Mouse (Mus musculus) retina, adult 2 months (tissue): ENCODE data around the gene Tcam1.

Source experiments
- DNase-seq: peaks from one replicate; pipeline ENCODE4 v3.0.0-alpha.2; 2012; ENCODE audit warnings: low read depth, low spot score

The Tcam1 gene

DNA sequence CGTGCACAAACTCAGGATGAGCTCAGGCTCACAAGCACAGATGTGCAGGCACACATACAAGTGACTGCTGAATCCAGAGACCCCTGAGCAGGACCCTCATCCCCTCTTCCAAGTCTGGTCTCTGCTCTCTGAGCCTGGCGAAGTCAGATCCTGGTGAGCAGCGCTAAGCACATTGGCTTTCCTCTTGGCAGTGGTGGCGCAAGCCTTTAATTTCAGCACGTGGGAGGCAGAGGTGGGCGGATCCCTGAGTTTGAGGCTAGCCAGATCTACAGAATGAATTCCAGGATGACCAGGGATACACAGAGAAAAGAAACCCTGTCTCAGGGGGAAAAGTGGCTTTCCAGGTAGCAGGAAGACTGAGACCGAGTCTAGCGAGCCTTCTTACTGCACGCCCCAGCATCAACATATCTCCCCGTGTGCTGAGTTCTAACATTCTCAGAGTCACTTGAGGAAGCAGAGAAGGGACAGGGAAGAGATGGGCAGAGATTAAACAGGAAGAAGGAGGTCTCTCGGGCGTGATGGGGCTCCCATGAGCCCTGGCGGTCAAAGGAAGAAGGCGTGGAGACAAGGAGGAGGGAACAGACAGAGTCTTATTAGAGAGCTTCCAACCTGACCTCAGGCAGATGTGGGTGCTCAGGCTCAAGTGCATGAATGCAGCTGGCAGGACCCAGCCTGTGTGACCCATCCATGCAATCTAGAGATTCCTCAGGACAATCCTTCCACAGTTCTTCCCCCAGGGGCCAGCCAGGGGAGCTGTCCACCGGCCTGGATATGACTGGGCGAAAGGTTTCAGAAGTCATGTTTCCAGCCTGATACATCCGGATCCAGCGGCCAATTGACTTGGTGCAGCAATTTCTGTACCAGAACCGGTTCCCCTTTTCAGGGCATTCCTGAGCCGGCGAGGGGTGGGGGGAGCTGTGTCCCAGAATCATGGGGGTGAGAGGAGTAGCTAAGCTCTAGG, 42.2 kb downstream of the Tcam1 start:
- DNase-seq: no peak

DNA sequence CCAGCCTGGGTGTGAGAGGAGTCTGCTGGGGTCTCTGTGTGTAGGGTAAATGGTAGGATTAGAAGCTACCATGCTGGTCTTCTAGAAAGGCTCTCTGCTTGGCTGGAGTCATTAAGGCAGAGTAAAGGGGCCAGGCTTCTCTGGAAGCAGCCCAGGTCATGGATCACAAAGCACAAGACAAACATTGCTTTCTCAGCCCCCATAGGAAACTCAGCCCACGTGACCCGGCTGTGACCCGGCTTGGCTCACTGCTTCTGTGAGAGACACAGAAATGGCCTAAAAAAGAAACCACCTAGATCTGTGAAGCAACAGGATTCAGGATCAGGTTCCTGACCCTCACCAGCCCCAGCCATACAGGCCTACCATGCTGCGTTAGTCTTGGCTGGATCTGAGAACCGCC, 48.4 kb downstream of the Tcam1 start:
- no peak for DNase-seq

DNA sequence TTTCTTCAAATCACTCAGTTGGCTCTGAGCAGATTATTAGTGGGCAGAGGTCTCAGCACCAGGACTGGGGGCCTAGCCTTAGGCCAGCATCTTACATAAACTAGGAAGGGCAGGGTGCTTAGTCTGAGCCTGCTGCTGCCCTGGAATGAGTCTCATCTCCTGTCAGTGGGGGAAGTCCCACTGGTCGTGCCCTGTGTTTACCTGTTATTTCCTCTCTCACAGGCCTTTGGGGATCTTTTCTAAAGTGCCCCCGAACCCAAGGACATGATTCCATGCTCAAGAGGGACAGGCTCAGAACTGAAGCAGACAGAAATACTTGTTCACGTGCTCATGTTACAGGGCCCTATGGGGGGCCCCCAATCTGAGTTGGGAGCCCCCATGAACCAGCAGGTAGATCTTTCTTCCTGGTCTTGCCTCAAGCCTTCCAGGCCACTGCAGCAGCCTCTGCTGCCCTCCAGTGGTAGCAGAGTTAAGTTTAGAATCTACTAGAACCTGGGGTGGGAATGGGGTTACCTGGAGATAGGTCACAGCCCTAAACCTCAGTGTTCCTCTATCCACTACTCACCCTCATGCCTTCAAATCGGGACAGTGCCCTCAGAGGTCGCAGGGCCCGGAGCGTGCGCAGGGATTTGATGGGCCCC, 49.2 kb downstream of the Tcam1 start:
- no peak for DNase-seq

DNA sequence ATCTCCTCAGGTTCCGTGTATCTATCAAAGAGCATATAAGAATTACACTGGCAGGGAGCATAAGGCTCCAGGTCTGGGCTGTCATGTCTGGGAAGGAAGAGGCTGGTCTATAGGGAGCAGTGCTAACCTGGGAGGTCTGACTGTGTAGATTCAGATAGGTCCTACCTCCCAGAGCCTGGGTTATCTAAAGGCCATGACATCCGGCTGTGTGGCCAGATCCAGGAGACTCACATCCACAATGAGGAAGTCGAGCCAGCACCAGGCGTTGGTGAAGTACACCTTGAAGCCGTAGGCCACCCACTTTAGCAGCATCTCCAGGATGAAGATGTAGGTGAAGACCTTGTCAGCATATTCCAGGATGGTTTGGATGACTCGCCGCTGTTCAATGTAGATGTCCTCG, 50.0 kb downstream of the Tcam1 start:
- DNase-seq: no peak

DNA sequence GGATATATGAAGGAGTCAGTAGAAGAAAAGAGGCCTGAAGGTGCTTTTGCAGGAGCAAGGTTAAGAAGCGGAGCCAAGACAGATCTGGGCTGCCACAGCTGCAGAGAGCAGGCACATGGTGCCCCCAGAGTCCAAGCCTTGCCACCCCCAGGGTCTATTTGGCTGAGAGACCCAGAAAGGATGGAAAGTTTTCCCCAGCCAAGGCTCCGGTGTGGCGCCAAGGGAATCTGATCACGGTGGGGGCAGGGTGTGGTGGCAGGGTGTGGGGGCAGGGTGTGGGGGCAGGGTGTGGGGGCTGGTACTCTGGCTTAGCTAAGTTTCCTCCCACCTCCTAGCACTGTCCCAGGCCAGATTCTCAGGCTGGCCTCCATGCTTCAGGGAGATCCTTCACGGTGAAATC, 52.0 kb downstream of the Tcam1 start:
- DNase-seq: no peak

DNA sequence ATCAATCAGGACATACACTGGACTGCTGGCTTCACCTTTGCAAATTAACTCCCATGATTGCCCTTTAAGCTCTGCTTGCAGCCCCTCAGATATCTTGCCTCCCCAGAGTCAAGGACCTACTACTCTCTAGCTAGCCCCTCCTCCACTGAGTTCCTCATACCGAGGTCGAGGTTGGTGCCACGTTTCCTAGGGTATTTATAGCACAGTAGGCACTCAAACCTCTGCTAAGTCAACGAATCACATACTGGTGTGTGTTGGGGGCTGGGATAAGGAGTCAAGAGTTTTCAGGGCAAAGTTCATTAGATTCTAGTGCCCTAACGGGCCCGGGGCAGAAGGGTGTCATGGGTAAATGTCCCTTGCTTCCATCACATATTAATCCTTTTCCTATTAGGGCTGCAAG, 52.7 kb downstream of the Tcam1 start:
- DNase-seq: no peak

DNA sequence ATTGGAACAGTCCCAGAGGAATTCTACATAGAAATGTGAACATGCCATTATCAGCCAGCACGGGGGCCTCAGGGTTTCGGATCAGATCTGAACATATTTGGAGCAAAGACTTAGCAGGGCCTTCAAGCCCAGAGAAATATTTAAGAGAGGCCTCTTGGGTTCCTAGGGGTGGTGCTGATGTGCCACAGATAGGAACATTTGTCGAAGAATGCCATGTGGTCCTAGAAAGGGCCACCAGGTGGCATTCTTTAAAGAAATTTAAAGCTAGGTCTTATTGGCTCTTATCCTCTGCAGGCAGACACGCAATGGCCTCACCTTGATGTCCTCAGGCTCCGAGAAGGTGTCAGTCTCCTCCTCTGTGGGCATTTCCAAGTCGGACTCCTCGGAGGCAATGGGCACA, 53.2 kb downstream of the Tcam1 start:
- DNase-seq: peak; percentile 50

DNA sequence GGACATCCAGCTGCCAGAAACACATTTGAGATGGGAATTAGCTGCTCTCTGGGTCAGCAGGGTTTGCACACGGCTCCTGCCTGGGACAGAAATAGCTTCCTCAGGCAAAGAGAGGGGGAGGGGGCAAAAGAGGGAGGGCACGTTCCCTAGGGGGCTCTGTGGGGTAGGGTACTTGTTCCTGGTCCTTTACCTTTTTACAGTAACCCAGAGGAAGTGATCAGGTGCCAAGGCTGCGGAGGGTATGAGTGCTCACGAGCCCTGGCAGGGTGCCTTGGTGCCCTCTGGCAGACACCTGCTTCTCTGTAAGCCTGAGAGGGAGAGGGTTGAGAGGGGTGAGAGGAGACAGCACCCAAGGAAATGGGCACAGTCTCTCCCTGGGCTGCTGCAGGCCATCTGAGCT, 56.0 kb downstream of the Tcam1 start:
- peak; percentile 18 for DNase-seq

DNA sequence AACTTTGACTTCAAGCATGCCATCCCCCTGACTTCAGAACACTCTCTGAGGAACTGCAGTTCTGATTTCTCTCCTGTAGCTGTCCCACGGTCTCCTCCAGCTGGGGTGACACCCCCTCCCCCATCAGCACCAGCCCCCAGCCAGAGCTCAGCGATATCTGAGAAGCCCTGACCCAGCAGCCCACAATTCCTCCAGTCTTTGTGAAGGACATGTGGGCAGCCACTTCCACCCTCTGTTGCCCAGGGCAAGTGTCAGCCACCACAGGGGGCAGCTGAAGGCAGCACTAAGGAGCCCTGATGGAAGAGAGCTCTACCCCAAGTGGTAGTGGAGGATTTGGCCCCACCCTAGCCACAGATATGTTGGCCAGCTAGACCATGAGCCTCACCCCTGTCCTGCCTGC, 57.6 kb downstream of the Tcam1 start:
- DNase-seq: no peak

DNA sequence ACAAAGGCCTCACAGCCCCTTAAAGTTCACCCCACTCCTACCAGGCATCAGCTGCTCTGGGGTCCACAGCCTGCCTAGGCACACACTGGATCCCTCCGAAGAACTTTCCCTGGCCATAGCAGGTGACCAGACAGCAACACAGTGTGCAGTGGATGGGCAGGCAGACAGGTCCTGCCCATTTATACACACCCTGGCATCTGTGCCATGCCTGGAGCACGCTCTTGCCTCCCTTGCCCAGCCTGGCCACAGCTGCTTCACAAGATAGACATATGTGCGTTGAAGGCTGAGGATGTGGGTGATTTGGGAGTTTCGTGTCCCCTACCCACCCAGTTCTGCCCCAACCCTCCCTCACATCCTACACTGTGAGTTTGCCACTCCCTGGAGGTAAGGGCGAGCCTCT, 61.6 kb downstream of the Tcam1 start:
- no peak for DNase-seq
